Mouse (Mus musculus): ENCODE results near the gene St6galnac6.

GRCm38 (mm10) chr2:32627266-32628043 is 27.9 kb downstream of the St6galnac6 start:
- TF ChIP-seq CTCF (IDR thresholded peaks at IDR 0.05; ENCODE audit: low read depth, low read length) (no peak), POLR2A (IDR thresholded peaks at IDR 0.05; ENCODE audit: borderline replicate concordance, low read depth, low read length) (no peak)
